Comparison of ENCODE assay signal across 14 mouse cellular contexts in genomic region chr1:146420174-146420573, GRCm38 (mm10).
"Had no signal": no experiment of that assay in that cellular context is flagged by ENCODE, and none has a peak within 500 bp of the region (broad histone marks: within the 10 kb centered on the region; RNA-seq: fewer than 3 reads in every experiment).

No protein-coding gene starts in this region.

- DNase-seq: heart, postnatal 10 days; heart, postnatal 36 days; heart, postnatal 4 days; kidney, adult 11 months; kidney, adult 18-20 months; kidney, adult 2 months; kidney, adult 8-10 months; kidney, adult 9 months; kidney, postnatal 10 days; kidney, postnatal 14 days; kidney, postnatal 36 days; kidney, postnatal 4 days; layer of hippocampus, adult 9-11 months; layer of hippocampus, postnatal 36 days had no signal
